Mouse (Mus musculus) cerebellum, adult 18-20 months (tissue): Measurements from ENCODE around the gene Tifa.
"Not testable (repeated sequence)": the region's sequence is repeated elsewhere in the genome, so short reads cannot be mapped to it uniquely, and the experiment has no call there.

Experiments
- DNase-seq, 2 experiments: peaks; one replicate each; pipeline ENCODE4 v3.0.0; 2021

Tifa gene

DNA sequence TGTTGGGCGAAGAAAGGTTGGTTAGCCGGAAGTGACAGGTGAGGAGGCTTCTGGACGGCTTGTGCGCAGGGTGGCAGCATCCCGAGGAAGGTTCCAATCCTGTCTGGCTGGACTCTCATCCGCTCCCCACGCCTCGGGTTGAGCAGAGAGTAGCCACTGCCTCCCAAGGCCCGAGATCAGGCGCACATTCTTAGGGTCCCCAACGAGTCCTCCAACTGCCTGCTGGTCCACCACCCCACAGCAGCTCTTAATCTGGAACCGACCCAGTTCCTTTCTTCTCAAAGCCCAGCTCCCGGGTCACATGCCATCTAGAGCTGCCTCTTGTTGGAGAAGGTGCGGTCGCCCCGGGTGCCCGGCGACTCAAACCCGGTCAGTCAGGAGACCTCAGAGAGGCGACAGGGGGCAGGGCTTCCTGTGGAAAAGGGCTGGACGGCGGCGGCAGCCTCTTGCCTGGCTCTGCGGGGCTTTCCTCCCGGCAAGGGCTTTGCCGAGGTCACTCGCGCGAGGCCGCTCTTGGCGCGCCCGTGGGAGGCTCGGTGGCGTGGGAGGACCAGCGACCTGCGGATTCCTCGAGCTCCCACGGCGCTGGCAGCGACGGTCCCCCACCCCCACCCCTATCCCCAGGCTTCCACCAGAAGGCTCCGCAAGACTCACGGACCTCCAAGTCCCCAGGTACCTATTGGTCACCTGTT is at the start of gene Tifa:
Gene Tifa (plus strand): TSS at position 306 of the 692 bp plus-strand sequence.
- DNase-seq = peak; percentile 50 to 58

- no peak for DNase-seq
Measured at GRCm38 (mm10) chr3:127741473-127741872, 48.1 kb upstream of the Tifa start.

DNA sequence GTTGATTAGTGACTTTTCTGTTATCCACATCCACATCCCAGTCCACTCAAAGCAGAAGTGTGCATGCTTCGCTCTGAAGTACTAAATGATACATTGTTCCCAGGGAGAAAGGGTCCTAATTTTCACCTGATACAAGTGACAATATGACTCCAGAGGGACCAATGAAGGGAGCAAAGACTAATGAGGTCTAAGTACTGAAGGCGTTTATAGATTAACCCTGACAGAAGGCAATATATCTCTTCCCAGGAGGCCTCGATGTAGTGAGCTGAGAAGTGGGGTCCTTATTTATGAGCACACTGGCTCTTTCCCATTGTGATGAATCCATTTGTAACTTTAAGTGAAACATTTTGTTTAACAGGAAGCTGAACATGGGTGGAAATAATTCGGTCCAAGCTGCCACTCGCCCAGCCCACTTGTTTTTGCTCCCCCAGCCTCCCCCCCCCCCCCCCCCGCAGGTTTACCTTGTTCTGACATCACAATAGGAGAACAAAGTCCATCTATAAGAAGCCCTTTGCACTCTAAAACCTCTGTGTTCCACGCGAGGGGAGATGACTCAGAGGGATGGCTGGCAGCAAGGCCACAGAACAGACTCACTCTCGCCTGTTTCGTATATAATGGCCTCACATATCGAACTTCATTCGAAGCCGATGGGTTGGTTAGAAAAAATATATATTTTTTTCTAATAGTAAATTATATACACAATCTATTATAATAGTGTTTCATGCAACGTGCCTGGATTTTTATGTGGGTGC is 45.8 kb upstream of the Tifa start:
- DNase-seq = no peak

DNA sequence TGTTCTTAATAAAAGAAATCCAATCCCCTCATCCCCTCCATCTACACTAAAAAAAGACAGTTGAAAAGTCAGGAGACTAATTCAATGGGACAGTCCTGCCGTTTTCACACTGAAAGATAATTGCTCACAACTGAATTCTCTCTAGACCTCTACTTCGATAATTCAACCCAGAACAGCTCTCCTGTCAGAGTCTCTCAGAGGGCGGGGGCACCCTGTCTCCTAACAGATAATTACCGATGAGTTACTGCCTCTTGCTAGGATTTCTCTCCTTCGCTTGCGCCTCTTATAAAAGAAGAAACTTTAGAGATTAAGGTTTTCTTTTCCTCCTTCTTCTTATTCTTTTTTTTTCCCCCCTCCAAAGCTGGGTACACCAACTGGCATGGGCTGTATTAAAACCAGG is 44.1 kb upstream of the Tifa start:
- no peak for DNase-seq

GRCm38 (mm10) chr3:127745911-127746640 is 43.5 kb upstream of the Tifa start:
- DNase-seq = no peak

DNA sequence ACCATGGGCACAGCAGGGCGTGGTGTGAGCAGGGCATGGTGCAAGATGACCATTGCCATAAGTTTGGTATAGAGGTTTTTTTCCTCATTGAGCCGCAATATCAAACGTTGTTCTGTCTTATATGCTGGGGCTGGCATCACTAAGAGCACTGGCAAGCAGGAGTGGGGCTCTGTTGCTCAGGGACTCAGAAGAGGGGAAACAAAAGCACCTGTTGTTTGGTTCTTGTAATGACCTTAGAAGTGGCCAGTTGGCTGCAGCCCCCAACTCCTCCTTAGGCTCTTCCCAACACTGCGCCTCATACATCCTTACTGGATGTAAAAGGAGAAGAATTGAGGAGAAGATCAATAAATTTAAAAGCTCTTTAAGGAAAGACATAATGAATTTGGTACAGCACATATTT is 41.0 kb upstream of the Tifa start:
- DNase-seq = no peak

- no peak for DNase-seq
Measured at GRCm38 (mm10) chr3:127749266-127749665, 40.3 kb upstream of the Tifa start.

GRCm38 (mm10) chr3:127749981-127750562 is 39.5 kb upstream of the Tifa start:
- DNase-seq = no peak

- DNase-seq = no peak
Measured at GRCm38 (mm10) chr3:127756458-127756857, 33.1 kb upstream of the Tifa start.

- no peak for DNase-seq
Measured at GRCm38 (mm10) chr3:127757886-127758301, 31.7 kb upstream of the Tifa start.

DNA sequence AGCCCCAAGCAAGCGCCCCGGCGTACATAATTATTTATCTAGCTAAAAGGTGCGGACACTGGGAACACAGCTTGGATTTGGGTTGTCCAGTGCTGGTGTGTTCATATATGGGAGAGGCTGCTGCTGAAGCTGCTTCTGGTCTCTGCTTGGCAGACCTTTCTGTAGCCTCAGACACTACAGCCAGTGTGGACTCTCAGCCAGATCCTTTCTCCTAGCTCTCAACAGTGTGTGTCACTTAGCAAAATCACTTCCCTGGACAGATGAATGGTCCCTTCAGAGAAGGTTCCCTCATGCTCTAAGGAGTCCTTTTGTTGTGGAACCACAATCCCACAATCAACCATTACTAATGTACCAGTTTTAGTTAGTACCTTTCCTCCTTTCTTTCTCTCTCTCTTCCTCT is 30.8 kb upstream of the Tifa start:
- DNase-seq = no peak

DNA sequence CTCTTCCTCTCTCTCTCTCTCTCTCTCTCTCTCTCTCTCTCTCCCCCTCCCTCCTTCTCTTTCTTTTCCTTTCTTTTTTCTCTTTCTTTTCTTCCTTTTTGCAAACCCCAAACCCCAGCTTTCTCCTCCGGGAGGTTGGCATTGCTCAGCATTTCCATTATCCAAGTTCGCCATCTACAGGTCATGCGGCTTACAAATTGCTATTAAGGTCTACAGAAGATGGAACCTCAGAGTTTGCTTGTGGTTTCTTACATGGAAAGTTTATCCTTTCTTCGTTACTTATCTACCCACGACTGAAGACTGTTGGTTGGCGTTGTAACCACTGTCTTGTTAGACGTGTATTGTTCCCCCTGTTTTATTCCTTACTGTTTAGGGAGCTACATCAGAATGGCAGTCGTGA is 30.4 kb upstream of the Tifa start:
- DNase-seq = peak; percentile 19 to 26

DNA sequence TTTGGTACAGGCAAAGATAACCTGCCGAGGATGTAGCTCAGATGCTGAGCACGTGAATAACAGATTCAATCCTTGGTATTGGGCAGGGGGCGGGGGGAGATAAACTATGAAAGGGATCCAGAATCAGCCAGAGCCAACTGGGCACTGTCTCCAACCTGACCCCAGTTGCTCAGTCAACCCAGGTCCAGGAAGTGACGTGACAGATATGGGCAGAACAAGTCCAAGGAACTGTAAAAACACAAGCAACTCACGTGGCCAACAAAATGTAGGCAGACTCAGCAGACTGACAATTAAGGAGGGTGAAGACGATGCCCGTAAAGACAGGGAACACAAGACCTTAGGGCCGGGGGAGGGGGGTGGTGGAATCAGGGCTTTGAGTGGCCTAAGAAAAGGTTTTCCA is 27.2 kb upstream of the Tifa start:
- DNase-seq = no peak

DNA sequence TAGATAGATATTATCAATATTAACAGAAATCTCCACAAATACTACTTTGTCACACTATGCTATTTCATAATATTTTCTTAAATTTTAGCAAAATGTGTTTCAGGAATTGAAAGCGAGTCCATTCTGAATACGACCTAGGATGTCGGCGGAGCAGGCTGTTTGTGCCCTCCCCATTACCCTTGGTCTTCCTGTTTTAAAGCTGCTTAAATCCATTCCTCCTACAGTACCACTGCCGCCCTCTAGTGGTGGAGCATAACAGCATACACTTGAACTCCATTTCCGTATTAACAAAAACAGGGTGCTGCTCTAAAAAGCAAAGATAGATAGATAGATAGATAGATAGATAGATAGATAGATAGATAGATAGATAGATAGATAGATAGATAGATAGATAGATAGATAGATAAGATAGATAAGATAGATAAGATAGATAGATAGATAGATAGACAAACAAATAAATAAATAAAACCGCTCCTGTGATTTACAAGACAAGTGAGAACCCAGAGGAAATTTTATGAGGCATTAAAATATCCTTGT is 26.5 kb upstream of the Tifa start:
- DNase-seq = peak; percentile 58

GRCm38 (mm10) chr3:127764541-127764940 is 25.1 kb upstream of the Tifa start:
- no peak for DNase-seq

DNA sequence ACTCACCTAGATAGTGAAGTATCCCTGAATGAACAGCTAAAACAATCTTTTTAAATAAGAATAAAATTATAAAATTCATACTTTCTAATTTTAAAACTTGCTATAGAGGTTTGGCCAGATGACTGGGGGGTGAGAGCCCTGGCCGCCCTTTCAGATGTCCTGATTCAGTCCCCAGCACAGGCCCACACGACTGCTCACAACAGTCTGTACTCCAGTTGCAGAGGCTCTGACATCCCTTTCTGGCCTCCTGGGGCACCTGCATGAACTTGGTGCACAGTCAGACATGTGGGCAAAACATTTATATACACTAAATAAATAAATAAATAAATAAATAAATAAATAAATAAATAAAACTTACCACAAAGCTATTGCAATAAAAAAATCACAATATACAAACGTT is 23.6 kb upstream of the Tifa start:
- no peak for DNase-seq

DNA sequence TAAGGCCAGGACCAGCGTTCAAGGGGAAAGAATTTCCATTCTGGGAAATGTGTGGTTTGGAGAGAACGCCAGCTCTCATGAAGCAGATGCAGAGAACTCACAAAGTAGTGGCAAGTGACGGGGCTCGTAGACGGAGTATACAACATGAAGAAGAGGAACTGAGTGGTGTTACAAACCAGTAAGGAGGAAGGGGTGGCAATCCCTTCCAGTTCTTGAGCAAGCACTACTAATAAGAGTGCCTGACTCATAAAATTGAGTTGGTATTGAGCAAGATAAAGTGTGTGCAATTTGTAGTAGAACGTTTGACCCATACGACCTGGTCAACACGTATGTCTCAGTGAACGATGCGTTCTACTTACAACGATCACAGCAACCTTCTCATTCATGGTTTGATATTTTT is 20.5 kb upstream of the Tifa start:
- no peak for DNase-seq

DNA sequence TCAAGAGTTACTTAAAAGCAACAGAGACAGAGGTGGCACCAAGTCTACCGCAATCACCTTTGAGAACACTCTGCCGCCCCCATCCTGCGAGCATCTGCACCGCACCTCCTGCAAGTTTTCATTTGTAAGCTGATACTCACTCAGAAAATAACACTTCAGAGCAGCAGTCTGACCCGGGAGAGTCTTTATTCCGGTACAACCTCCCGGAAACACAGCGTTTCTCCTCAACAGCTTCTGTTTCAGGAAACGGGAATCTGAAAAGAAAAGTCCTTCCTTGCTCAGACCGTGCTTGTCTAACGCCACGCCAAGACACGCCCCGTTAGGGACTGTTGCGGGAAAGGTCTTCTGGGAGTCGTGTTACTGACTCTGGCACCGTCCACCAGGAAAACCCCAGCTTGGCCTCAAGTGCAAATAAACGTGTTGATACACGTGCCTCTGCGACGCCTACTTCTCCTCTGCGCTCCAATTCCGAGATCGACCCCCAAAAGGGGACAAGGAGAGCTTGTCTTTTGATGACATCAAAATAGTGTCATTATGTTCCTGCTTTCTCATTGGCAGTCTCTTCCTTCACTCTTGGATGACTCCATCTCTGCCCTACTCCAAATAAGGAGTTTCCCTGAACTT is 9.5 kb upstream of the Tifa start, which contains the start of gene Alpk1:
Gene Alpk1 (minus strand): TSS at position 507 of the 624 bp plus-strand sequence.
- peak in 1 of 2 experiments; percentile 19 for DNase-seq

GRCm38 (mm10) chr3:127780921-127781320 is 8.7 kb upstream of the Tifa start:
- DNase-seq = no peak

DNA sequence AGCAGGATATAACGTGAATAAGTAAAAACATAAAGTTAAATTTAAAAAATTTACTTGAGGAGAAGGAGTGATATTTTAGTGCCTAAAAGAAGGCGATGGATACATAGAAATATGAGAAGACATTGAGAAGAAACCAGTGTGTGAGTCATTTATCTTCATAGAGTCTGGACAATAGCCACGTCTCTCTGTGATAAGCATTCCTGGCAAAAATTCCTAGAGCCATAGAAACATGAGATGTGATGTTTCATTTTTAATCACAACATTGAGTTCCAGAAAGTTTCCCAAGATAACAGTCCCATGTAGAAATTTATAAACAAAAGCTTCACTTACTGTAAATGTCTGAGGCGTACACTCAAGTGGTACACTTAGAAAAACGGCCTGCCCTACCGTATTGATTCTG is 6.7 kb upstream of the Tifa start:
- no peak for DNase-seq

DNA sequence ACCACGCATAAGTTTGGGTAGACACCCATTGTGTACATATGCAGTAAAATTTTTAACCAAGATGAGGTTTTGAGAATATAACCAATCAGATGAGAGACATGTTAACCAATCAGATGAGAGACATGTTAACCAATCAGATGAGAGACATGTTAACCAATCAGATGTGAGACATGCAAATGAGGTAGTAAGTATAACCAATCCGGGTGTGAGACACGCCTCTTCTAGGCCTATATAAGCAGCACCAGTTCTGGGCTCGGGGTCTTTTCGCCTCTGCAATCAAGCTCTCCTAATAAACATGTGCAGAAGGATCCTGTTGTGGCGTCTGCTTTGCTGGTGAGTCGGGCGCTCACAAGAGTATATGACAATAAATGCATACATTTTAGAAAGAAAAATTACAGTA is 5.9 kb upstream of the Tifa start:
- DNase-seq = not testable (repeated sequence)

DNA sequence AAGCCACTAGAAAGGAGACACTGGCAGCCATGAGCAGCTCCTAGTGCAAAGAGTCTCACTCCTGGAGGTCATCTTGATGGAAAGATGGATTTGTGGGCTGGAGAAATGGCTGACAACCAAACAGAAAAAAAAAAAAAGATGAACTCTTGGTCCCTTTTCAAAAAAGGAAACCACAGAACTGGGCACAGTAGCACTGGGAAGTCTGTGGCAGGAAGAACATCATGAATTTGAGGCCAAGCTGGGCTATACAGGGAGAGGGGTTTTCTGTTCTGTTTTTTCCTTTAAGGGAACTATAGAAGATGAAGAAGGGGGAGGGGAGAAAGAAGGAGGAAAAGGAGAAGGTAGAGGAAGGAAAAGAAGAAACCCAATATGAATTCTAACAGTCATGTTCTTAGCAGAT is 2.6 kb upstream of the Tifa start:
- no peak for DNase-seq

DNA sequence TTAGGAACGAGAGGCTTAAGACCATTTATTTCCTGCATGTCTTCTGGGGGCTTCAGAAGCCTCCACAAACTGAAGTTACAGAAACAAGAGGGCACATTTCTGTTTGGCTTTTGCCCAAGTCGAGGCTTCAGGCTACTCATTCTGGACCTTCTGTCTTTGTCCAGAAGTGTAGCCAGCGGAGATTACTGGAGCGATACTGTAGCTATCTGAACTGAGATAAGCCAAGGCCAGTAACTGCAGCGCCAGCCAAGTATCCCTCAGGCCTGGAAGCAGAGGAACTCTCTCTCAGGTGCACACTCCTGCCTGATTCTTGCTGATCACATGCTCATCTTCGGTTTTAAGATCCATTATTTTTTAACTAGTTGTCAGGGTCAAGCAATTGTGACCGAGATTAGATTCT is 1.6 kb upstream of the Tifa start:
- DNase-seq = no peak
